Mouse (Mus musculus): Measurements from ENCODE around the gene Guca1a.

Gene Guca1a

DNA sequence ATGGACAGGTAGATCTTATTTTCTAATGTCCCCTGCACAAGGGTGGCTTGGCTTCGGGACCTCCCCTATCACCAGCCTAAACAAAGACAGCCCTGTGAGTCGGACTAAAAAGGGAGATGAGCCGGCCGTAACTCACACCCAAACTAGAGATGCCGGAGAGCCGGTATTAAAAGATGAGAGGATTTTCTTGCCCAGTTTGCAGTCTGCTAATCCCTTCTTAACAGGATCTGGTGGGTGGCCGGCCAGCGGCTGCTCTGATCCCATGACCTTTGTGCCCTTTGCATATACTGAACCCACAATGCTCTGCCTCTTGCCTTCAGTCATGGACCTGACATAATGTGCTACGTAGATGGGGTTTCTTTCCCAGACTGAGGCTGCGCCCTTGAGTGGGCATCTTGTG is at the start of gene Guca1a:
TSS of gene Guca1a (minus strand) at position 134 of the 400 bp plus-strand sequence.
- in situ Hi-C loops (cut with MboI; ENCODE audit: low pct_unique_long_range_greater_than_20kb in 1 of 2, low sequenced_read_pairs in 2 of 2, unreplicated experiment in 1 of 2), result no loop called here

DNA sequence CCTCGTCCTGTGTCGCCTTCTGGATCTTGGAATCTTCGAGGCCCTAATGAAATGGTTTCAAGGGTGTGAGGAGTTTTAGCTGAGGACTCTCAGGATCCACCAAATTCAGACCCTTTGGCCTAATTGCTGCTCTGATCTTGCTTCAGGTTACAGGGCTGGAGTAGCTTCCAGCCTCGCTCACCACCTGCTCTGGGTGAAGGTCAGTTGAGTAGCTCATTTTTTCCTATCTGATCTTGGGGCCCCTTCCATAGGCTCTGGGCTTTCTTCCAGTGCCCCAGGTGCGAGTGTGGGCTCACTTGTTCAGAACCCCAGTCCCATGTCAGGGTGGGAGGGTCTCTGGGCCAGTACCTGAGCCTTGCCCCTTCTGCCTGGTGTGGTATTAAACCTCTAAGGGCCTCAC is 49.0 kb upstream of the Guca1a start:
- in situ Hi-C loops (cut with MboI; ENCODE audit: low pct_unique_long_range_greater_than_20kb in 1 of 2, low sequenced_read_pairs in 2 of 2, unreplicated experiment in 1 of 2), result no loop called here

DNA sequence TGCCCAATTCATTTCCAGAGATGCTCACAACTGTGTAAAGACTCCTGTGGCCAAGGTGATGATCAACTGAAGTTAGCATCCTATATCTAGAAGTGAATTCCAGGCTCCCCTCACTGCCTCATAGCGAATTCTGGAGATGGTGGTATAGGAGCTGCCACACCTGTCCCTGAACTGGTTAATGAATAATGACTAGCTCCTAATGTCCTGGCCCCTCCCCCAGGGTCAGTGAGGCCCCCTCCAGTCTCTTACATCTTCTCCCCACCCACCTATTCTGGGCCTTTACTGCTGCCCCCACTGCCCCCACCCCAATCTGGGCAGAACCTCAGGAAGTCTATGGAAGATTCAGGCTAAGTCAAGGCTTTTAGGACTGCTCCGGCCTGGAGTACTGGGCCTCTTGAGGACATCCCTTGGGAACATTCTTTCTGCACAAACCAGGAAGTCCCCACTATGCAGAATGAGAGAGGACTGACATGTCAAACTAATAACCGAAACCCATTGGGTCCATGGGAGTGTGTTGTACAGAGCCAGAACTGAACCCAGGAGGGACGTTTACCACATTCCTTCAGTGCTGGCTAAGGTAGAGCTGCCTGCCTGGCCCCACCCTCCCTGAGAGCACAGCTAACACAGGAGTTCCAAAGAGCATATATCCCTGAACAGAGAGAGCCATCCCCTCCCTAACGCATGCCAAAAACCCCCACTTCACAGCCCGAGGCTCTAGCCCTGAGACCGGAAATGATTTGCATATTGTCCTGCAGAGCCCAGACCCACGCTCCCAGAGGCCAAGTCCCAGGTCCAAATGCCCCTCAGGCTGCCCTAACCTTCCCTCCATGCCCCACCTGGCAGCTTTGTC is 48.4 kb upstream of the Guca1a start:
- in situ Hi-C loops (cut with MboI; ENCODE audit: low pct_unique_long_range_greater_than_20kb in 1 of 2, low sequenced_read_pairs in 2 of 2, unreplicated experiment in 1 of 2), result no loop called here

DNA sequence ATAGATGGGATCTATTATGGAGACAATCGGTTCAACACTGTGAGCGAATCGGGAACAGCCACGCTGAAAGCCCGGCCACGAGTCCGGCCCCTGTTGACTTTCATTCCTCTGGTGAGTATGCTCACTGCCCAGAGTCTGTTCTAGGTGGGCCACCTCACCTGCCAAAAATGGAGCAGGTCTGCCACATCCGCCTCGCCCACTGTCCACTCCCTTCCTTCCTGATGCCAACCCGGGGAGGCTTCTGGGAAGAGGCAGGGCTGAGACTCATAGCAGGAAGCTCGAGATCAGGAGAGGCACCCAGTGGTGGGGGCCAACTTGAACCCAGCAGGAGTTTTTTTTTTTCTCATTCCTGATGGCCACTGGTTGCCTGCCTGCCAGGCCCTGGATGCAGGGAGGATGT is 46.2 kb upstream of the Guca1a start:
- in situ Hi-C loops (cut with MboI; ENCODE audit: low pct_unique_long_range_greater_than_20kb in 1 of 2, low sequenced_read_pairs in 2 of 2, unreplicated experiment in 1 of 2), result no loop called here

DNA sequence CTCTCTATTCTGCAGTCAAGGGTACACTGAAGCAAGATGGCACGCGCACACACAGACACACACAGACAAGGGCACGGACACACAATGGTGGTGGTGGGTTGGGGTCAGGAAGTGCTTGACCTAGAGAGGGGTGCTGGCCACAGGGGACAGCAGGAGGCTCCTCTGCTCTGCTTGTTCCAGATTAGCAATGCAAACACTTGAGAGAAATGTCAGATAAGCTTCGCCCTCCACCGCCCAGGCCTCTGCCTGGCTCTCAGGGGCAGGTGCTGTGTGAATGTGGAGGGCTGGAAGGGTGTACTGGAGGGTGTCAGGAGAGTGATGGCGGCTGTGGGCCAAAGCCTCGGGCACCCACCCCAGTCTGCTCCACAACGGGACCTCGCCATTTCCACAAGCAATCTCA is 45.6 kb upstream of the Guca1a start:
- in situ Hi-C loops (cut with MboI; ENCODE audit: low pct_unique_long_range_greater_than_20kb in 1 of 2, low sequenced_read_pairs in 2 of 2, unreplicated experiment in 1 of 2), result no loop called here

DNA sequence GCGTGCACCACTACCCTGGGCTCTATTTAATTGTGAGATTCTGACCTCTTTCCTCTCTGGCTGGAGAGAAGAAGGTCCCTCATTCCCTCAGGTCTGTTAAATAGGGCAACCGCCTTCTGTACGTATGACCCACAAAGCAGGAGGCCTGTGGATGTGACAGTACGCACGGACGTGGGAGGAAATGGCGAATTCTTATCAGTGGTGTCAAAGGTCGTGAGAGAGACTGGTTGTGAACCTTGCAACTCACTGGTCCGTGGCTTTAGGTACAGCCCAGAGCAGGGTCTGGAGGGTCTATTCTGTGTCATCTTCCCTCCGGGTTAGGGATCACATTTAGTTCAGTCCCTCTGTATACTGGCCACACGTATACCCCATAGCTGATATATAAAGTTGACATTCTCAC is 45.1 kb upstream of the Guca1a start:
- in situ Hi-C loops (cut with MboI; ENCODE audit: low pct_unique_long_range_greater_than_20kb in 1 of 2, low sequenced_read_pairs in 2 of 2, unreplicated experiment in 1 of 2), result no loop called here

DNA sequence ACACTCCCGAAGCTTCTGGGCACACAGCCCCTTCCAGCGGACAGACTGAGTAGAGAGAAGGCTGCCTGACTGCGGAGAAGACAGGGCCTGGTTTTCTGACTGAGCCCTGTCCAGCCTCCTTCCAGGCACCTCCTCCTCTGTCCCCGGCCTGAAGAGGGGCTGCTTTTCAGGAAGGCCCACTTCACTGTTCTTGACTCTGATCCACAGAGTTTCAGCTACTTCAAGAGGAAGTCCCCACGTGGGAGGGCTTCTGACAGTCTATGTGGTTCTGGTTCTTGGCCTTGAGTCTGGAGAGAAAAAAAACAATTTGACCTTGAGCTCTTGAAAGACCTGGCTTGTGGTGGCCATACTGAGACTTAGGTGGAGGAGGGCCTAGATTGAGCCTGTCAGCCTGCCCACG is 43.7 kb upstream of the Guca1a start:
- in situ Hi-C loops (cut with MboI; ENCODE audit: low pct_unique_long_range_greater_than_20kb in 1 of 2, low sequenced_read_pairs in 2 of 2, unreplicated experiment in 1 of 2), result no loop called here

DNA sequence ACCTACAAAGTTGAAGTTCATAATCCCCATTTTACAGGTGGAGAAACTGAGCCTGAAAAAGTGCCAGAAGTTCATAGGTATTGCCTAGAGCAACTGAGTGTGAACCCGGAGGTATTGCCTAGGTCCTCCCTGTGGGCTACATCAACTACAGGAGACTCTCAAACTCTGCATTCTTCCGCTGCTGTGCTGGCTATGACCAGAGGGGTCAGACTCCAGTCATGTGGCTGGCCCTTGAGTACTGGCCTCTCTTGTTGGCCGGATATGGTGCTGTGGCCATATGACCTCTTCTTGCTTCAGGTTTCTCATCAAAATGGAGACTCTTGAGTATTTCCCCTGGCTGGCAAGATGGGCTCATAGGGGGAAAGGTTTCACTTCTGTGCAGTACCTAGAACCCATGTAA is 41.9 kb upstream of the Guca1a start:
- in situ Hi-C loops (cut with MboI; ENCODE audit: low pct_unique_long_range_greater_than_20kb in 1 of 2, low sequenced_read_pairs in 2 of 2, unreplicated experiment in 1 of 2), result no loop called here

DNA sequence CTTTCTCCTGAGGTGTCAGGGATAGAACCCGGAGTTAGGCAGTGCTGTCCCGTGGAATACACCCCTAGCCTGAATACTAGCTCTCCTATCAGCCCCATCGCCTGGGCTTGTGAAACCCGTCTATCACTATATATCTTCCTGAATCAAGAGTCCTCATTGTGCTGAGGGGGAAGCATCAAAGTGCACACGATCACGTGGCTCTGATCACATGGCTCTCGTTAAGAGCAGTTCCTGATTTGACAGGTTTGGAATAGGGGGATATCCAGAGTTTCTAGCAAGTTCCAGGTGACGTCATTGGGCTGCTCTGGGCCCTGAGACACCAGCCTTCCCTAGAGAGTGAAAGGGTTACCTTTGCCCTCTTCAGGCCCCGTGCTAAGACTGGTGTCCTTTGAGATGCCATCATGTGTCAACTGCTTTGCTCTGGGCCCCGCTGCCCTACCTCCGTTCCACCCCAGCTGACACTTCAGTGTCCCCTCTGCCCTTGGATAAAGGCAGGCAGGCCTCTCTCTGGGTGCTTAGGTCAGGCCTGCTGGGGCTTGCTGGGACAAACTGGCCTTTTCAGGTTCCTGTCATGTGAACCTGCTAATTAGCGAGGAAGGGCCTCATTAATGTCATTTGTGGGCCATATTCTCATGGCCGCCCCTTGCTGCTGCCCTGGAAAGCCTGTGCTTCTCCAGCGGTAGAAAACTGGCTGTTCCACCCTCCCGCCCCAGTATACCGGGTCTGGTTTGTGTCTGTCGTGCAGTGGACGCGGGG is 41.1 kb upstream of the Guca1a start:
- in situ Hi-C loops (cut with MboI; ENCODE audit: low pct_unique_long_range_greater_than_20kb in 1 of 2, low sequenced_read_pairs in 2 of 2, unreplicated experiment in 1 of 2), result no loop called here

DNA sequence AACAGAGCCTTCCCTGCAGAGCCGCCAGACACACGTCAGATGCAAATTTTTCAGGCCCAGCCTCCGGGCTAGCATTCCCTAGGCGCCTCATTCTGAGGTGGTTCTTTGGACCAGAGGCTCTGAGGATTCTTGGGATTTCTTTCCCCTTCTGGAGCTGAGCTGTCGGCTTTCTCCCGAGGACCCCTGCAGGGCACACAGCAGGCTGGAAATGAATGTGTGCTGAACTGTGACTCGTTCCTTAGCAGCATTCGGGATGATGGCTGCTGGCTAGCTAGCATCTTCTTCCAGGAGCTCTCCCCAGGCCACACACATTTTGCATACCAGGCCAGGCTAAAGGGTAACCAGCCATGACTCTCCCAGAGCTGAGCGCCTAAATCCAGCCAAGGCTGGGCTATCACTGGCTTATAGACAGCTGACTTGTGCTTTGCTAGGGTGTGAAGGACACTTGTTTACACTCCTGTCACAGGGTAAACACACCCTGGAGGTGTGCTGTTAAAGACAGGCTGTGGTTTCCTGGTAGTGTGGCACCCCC is 40.0 kb upstream of the Guca1a start:
- in situ Hi-C loops (cut with MboI; ENCODE audit: low pct_unique_long_range_greater_than_20kb in 1 of 2, low sequenced_read_pairs in 2 of 2, unreplicated experiment in 1 of 2), result no loop called here

DNA sequence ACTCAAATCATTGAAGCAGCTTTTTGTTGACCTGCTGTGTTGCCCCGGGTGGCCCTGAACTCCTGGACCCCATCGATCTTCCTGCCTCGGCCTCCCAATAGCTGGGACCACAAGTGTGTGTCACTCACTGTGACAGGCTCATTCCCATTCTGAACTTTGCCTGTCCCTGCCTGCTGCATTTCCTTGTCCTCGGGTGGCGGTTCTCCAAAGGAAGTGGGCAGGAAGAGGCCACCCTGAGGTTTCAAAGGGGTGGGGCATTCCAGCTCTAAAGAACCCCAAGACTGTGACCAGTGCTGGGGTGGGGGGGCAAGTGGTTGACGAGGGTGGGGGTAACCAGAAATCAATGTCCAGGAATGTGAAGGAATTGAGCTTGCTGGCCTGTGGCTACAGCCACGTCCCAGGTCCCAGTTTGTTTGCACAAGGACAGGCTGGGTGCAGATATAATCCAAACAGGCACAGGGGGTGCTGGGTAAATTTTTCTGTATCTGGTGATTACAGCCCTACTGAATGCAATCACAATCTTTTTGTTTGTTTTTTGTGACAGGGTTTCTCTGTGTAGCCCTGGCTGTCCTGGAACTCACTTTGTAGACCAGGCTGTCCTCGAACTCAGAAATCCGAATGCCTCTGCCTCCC is 39.1 kb upstream of the Guca1a start:
- in situ Hi-C loops (cut with MboI; ENCODE audit: low pct_unique_long_range_greater_than_20kb in 1 of 2, low sequenced_read_pairs in 2 of 2, unreplicated experiment in 1 of 2), result no loop called here

DNA sequence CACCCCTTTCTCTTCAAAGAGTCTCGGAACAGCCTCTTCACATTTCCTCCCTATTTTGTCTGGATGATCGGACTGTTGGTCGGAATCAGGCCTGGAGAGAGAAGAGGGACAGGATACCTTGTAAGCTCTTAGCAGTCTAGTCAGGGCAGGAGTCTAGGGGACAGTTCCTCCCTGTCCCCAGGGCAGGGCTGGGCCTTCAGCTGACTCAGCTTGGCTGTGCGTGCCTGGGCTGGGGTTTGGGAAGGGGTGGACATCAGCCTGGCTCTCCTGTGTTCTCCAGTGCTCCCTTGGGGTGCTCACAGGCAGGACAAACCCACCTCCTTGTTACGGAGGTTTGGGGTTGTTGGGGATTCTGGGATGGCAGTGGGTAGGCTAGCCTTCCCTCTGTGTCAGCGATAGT is 38.2 kb upstream of the Guca1a start:
- in situ Hi-C loops (cut with MboI; ENCODE audit: low pct_unique_long_range_greater_than_20kb in 1 of 2, low sequenced_read_pairs in 2 of 2, unreplicated experiment in 1 of 2), result no loop called here

DNA sequence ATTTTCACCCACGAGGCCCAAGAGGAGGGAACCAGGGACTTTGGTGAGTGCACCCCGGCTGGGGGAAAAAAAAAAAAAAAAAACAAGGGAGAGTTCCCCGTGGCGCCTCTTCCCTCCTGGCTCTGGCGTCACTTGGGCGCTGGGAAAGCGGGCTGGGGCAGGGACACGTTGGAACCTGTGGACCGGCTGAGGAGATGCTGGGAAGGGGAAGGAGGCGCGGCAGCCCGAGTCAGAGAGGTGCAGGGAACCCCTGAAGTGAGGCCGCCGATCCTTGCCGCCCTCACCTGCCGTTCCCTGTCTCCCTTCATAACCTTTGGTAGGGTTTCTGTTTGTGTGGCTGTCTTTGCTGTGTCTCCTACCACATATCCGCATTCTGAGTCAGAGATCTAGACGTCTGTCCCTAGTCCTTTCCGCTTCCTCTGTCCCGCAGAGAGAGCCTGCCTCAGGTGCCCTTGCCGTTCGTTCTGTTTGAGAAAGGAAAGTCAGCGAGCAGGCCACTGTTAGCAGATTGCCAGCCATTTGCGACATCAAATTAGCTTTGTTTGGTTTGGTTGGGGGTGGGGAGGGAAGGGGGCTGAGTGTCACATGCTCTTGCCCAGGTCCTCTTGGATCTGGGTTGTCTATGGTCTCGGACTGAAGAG is 36.6 kb upstream of the Guca1a start, which contains the start of gene 1700001C19Rik:
TSS of gene 1700001C19Rik (minus strand) at position 470 of the 641 bp plus-strand sequence.
- in situ Hi-C loops (cut with MboI; ENCODE audit: low pct_unique_long_range_greater_than_20kb in 1 of 2, low sequenced_read_pairs in 2 of 2, unreplicated experiment in 1 of 2), result no loop called here

DNA sequence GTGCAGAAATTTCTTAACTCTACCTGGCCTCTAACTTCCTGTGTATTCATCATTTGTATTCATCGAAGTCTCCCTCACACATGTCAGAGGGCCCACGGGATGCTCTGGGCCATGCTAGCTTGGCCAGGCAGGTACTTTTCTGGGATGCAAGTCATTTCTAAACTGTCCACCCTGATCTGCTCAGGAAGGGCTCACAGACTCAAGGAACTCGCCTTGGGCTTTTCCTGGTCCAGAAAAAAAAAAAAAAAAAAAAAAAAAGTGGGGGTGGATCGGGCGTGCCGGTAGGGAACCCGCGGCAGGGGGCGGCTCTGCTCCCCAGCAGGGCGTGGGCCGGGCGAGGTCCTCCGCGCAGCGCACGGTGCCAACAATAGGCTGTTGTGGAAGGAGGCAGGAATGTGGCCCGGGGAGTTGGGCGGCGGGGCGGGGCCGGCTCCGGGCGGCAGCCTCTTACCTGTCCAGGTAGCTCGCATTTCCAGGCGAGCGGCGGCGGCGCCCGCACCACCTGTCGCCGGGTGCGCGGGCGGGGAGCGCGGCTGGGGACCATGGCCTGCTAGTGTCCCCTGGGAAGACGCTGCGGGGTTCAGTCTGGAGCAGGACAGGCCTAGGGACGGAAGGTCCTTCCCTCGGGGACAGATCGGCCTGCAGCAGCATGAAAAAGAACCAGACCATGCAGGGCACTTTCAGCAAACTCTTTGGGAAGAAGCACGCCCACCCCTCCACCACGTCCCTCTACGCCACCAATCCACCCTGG is 35.9 kb upstream of the Guca1a start, which contains the start of gene AI661453:
TSS of gene AI661453 (plus strand) at position 460 of the 751 bp plus-strand sequence.
- in situ Hi-C loops (cut with MboI; ENCODE audit: low pct_unique_long_range_greater_than_20kb in 1 of 2, low sequenced_read_pairs in 2 of 2, unreplicated experiment in 1 of 2), result no loop called here

DNA sequence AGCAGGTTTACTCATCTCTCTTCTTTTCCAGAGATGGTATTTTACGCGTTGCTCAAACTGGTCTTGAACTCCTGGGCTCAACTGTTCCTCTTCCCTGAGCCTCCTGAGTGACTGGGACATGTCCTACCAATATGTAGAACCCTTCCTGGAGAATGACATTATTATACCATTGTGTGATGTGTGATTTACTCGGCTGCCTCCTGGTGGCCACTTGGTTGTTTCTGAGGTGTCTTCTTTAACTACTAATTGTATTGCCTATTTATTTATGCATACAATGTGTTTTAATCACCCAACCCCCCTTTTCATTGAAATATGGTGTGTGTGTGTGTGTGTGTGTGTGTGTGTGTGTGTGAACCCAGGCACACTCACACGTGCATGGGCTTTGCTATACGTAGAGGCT is 30.4 kb upstream of the Guca1a start:
- in situ Hi-C loops (cut with MboI; ENCODE audit: low pct_unique_long_range_greater_than_20kb in 1 of 2, low sequenced_read_pairs in 2 of 2, unreplicated experiment in 1 of 2), result no loop called here

DNA sequence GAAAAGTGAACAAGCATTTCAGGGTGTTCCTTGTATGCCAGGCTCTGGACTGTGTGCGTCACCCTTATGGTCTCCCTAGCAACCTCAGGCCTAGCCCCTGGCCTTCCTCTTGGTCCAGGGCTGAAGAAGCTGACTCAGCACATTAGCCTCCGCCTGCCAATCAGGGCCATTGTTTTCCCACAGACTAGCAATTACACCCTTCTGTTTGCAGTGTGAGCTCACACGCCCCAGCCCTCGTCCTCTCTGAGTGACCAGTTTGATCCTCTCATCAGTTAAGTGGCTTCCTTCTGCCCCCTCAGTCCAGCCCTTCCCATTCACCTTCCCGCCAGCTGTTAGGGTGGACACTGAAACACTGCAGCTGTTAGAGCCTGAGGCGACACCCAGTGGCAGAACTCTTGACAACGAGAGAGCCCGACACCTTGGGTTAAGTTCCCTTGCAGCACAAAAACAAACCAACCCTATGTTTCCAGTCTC is 28.5 kb upstream of the Guca1a start:
- in situ Hi-C loops (cut with MboI; ENCODE audit: low pct_unique_long_range_greater_than_20kb in 1 of 2, low sequenced_read_pairs in 2 of 2, unreplicated experiment in 1 of 2), result no loop called here

DNA sequence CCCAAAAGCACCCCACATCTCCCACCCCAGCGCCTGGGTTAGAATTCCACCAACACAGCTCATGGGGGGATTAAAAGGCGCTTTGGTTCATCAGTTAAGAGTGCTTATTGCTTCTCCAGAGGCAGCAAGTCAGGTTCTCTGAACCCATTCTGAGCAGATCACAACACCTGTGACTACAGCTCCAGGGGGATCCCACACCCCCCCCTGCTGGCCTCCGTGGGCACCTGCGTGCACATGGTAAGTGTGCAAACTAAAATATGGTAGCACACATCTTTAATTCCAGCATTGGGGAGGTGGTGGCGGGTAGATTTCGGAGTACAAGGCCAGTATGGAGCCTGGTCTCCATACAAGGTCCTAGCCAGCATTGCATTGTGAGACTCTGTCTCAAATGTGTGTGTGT is 26.9 kb upstream of the Guca1a start:
- in situ Hi-C loops (cut with MboI; ENCODE audit: low pct_unique_long_range_greater_than_20kb in 1 of 2, low sequenced_read_pairs in 2 of 2, unreplicated experiment in 1 of 2), result no loop called here

DNA sequence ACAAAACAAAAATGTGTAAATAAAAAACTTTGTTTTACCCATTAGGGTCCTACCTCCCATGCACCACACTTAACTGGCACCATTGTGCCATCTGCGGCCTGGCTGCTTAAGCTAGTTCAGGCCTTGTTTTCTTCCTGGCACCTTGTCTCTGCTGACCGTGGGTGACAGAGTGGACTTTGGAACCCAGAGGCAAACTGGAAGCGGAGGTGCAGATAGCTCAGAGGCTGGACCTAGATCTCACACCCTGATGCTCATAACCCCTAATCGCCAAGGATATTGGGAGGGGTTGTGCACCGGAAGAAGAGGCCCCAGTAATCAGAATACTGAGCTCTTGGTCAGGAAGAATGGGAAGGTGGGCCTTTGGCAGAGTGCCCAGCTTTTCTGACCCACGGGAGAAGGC is 23.8 kb upstream of the Guca1a start:
- in situ Hi-C loops (cut with MboI; ENCODE audit: low pct_unique_long_range_greater_than_20kb in 1 of 2, low sequenced_read_pairs in 2 of 2, unreplicated experiment in 1 of 2), result no loop called here

Data from mouse embryonic stem cell (cell line).